Mouse (Mus musculus) testis, adult 2 months (tissue): Measurements from ENCODE around the gene Itpr2. TPM values are rescaled to one million over a fixed set of nuclear protein-coding genes. Genes with fewer than 3 reads are reported as not detected.

Experiments
- H3K27ac ChIP-seq: fragments of 200-500 bp; 2 replicates; pipeline ENCODE4 v1.5.1; 2012; ENCODE audit warnings: low read depth, low read length; ENCODE audit not compliant: control insufficient read depth, insufficient read depth
- H3K27me3 ChIP-seq: fragments of 200-500 bp; 2 replicates; pipeline ENCODE4 v1.6.1; 2012; ENCODE audit warnings: mild to moderate bottlenecking, low read length, moderate library complexity; ENCODE audit not compliant: control insufficient read depth, insufficient read depth
- H3K36me3 ChIP-seq: fragments of 200-500 bp; 2 replicates; pipeline ENCODE4 v1.6.1; 2012; ENCODE audit warnings: mild to moderate bottlenecking, low read length; ENCODE audit not compliant: control insufficient read depth, insufficient read depth
- H3K4me1 ChIP-seq: fragments of 200-500 bp; 2 replicates; pipeline ENCODE4 v1.6.1; 2012; ENCODE audit warnings: low read length; ENCODE audit not compliant: control insufficient read depth, insufficient read depth
- H3K4me3 ChIP-seq: fragments of 200-500 bp; 2 replicates; pipeline ENCODE4 v1.5.1; 2012; ENCODE audit warnings: low read depth, mild to moderate bottlenecking, low read length, moderate library complexity, mixed read lengths; ENCODE audit not compliant: control insufficient read depth
- CTCF ChIP-seq: fragments of 200-500 bp; IDR thresholded peaks from 2 replicates; pipeline ENCODE4 v1.5.1; 2012; ENCODE audit warnings: low read depth, mild to moderate bottlenecking, inconsistent platforms, low read length, moderate library complexity; ENCODE audit not compliant: control insufficient read depth, insufficient read depth, insufficient replicate concordance
- POLR2A ChIP-seq: fragments of 200-500 bp; IDR thresholded peaks from 2 replicates; pipeline ENCODE4 v1.6.1; 2012; ENCODE audit warnings: low read depth, mild to moderate bottlenecking, inconsistent platforms, low read length, moderate library complexity; ENCODE audit not compliant: control insufficient read depth
- polyA plus RNA-seq: library from polyadenylated mRNA; depleted of rRNA; stranded (reverse); fragments of >200 nt; gene quantifications from 2 replicates; pipeline ENCODE4 v1.2.3, GENCODE M21; 2012

Itpr2 gene
- polyA plus RNA-seq, 1 experiment = 6.9 TPM

DNA sequence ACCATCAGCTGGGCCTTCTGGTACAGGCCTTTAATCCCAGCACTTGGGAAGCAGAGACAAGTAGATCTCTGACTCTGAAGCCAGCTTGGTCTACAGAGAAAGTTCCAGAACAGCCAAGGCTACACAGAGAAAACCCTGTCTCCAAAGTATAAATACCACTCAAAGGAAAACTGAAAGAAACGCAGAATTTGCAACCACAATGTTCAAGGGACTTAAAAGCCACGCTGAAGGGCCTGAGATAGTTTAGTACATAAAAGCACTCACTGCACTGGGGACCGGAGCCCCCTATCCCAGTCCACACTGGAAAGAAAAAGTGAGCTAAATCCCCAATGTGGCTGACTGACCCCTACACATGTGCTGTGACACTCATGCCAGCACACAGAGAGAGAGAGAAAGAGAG lies 4.6 kb downstream of the Itpr2 start:
- H3K27ac ChIP-seq = no peak overlapping the region
- no peak overlapping the region for H3K4me3 ChIP-seq
- H3K4me1 ChIP-seq = peaks cover 9% of the 10 kb centered on the region
- no peaks in the 10 kb centered on the region for H3K36me3 ChIP-seq
- TF ChIP-seq POLR2A = no peak
- TF ChIP-seq CTCF = no peak
- no peaks in the 10 kb centered on the region for H3K27me3 ChIP-seq

DNA sequence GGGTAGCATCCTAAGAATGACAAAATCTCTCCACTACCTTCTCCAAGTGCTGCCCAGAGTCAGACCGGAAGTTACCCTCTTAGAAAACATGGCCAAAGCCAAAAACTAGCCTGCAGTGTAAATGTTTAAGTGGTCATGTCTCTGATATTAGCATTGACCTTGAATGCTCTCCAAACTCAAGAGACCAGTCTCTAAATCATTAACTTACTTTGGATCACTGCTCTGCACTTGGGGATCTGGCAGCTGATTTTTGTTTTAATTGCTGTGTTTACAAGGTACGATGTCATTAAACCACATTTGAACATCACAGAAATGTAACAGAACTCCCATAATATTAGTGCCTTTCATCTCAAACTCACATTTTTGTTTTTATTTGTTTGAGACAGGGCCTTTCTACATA lies 10.3 kb downstream of the Itpr2 start:
- TF ChIP-seq CTCF = no peak
- TF ChIP-seq POLR2A = no peak
- no peaks in the 10 kb centered on the region for H3K4me1 ChIP-seq
- no peaks in the 10 kb centered on the region for H3K27me3 ChIP-seq
- H3K36me3 ChIP-seq = no peaks in the 10 kb centered on the region
- no peak overlapping the region for H3K27ac ChIP-seq
- no peak overlapping the region for H3K4me3 ChIP-seq

DNA sequence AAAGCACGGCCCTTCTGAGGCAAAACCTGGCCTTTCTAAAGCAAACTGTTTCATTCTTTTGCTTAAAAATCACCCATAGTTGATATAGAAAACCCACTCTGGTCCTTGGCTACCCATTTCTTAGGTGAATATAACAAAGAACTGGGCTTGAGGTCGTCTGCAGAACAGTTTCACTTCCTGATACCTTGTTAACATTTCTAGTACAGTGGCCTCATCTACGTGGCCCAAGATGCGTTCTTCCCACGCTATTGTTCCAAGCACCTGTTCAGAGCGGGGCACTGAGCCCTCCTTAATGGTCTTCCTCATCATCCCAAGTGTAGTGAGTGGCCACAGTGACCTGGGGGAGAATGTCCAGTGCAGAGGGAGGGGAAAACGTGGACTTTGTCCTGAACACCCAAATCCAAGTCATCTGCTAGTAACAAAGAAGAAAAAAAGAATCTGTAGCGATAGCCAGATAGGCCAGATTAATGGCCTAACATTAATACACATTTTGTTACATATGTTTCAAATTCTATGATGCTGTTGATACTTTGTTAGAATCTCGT lies 11.5 kb downstream of the Itpr2 start:
- Histone ChIP-seq H3K27ac (no peak overlapping the region), H3K36me3 (no peaks in the 10 kb centered on the region), H3K27me3 (no peaks in the 10 kb centered on the region), H3K4me1 (no peaks in the 10 kb centered on the region), H3K4me3 (no peak overlapping the region)
- TF ChIP-seq CTCF (no peak), POLR2A (no peak)

DNA sequence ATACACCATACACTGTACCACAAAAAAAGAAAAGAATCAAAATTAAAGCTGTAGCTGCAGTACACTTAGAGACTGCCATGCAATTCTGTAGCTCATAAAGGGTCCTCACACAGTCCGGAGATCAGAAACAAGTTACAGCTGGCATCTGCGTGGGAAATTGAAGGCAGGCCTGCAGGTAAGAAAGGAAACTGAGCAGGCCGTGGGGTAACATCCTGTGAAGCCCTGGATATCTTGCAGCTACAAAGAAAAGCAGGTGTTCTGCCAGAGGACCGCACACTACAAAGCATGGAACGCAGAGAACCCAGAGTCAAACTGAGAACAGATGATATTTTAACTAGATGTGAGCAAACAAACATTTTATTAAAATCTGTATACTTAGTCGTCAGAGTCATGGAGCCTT lies 12.2 kb downstream of the Itpr2 start:
- no peaks in the 10 kb centered on the region for H3K27me3 ChIP-seq
- TF ChIP-seq CTCF (no peak), POLR2A (no peak)

DNA sequence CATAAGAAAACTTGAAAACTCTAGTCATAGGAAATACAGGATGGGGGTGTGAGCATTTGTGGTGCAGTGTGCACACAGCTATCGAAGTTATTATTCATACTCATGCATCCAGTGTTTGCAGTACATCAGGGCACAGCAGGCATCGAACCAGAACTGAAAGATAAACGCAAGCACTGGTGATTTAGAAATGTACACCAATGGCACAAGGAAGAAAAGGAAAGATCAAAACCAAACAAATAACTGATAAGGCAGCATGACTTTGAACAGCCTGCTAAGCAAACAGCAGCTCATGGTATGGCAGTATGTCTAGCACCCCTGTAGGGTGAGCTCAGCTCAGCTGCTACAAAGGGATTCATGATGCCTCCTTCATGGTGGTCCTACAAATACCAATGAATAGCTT lies 13.3 kb downstream of the Itpr2 start:
- Histone ChIP-seq H3K4me3 (no peak overlapping the region), H3K27me3 (no peaks in the 10 kb centered on the region), H3K27ac (no peak overlapping the region), H3K4me1 (no peaks in the 10 kb centered on the region), H3K36me3 (no peaks in the 10 kb centered on the region)
- no peak for TF ChIP-seq POLR2A
- no peak for TF ChIP-seq CTCF

More for the DNA sequence above, 12.2 kb downstream of the Itpr2 start:
- no peaks in the 10 kb centered on the region for H3K4me1 ChIP-seq
- H3K36me3 ChIP-seq = no peaks in the 10 kb centered on the region
- no peak overlapping the region for H3K27ac ChIP-seq
- H3K4me3 ChIP-seq = no peak overlapping the region

DNA sequence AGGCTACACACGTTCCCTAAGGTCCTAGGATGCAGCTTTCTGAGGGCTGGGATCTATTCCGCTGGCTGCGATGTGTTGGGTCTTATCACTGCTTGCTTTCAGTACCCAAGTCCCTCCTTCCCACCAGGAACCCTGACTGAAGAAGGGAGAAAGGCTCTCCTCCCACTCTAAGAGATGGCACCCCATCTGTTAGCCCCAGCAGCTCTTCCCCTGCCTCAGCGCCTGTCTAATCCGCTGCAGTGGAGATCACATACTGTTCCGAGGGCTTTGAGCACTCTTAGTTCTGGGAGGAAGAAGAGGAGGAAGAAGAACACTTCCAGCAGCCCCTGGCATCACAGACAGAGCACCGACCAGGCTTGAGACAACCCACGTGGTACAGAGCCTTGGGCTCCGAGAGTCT lies 14.9 kb downstream of the Itpr2 start:
- Histone ChIP-seq H3K27me3 (no peaks in the 10 kb centered on the region), H3K4me3 (no peak overlapping the region), H3K36me3 (no peaks in the 10 kb centered on the region), H3K4me1 (no peaks in the 10 kb centered on the region), H3K27ac (no peak overlapping the region)
- no peak for TF ChIP-seq CTCF
- TF ChIP-seq POLR2A = no peak

DNA sequence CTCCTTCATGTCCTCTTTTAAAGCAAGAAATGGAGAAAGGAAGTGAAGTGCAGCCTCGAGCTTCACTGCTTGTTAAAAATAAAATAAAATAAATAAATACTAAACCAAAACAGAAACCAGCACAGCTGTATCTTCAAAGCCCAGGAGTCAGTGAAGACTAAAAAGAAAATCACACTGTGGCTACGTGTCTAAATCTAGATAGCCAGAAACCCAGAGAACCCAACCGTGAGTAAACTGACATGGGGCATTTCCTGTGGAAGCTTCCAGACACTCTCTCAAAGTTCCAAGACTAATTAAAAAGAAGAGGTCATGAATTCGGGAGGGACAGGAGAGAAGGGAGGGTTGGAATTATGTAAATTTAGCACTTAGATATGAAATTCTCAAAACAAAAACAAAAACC lies 15.9 kb downstream of the Itpr2 start:
- no peaks in the 10 kb centered on the region for H3K36me3 ChIP-seq
- no peak overlapping the region for H3K27ac ChIP-seq
- no peak overlapping the region for H3K4me3 ChIP-seq
- TF ChIP-seq CTCF = no peak
- no peak for TF ChIP-seq POLR2A
- no peaks in the 10 kb centered on the region for H3K27me3 ChIP-seq
- H3K4me1 ChIP-seq = no peaks in the 10 kb centered on the region

DNA sequence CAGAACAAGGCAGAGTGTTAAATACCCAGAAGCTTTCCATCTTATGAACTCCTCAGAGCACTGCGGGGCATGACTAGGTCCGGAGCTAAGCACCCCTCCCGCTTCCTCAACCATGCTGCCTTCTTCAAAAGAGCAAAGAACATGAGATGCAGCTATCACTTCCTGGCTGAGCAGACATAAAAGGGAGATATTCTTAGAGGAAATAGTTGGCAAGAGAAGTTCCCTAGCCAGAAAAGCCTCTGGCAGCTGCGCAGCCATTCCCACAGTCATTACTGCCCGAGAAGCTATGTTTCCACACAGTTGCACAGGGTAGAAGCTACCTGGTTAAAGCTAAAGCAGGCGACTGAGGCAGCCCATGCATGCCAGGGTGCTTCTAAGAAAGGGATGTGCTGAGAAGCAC lies 20.6 kb downstream of the Itpr2 start:
- no peak overlapping the region for H3K27ac ChIP-seq
- no peaks in the 10 kb centered on the region for H3K4me1 ChIP-seq
- TF ChIP-seq POLR2A = no peak
- no peak for TF ChIP-seq CTCF

DNA sequence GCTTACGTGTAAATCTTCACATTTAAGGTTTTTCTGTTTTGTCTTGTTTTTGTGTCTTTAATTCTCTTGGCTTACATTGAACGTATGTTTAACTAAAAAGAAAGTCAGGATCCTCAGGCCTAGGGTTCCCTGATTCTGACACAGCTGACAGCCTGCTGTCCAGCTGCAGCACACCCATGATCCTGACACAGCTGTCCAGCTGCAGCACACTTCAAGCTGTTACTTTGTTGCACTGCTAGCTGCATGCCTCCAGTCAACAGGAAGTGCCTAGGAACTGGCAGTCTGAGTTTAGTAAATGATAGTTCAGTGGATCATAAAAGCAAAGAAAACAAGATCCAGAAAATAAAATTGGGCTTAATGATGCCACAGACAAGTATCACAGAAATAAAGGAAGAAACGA lies 21.1 kb downstream of the Itpr2 start:
- TF ChIP-seq CTCF (no peak), POLR2A (no peak)
- no peaks in the 10 kb centered on the region for H3K36me3 ChIP-seq

More for the DNA sequence above, 20.6 kb downstream of the Itpr2 start:
- Histone ChIP-seq H3K4me3 (no peak overlapping the region), H3K36me3 (no peaks in the 10 kb centered on the region), H3K27me3 (no peaks in the 10 kb centered on the region)

More for the DNA sequence above, 21.1 kb downstream of the Itpr2 start:
- Histone ChIP-seq H3K4me1 (no peaks in the 10 kb centered on the region), H3K27ac (no peak overlapping the region), H3K27me3 (no peaks in the 10 kb centered on the region), H3K4me3 (no peak overlapping the region)
